Mouse (Mus musculus) layer of hippocampus, postnatal 10 days (tissue): ENCODE data around the gene Pigc. TPM values are rescaled to one million over a fixed set of nuclear protein-coding genes. Genes with fewer than 3 reads are reported as not detected.

Experiments used
- DNase-seq, 2 experiments: peaks; one replicate each; pipeline ENCODE4 v3.0.0; 2021; ENCODE audit warnings: low spot score in 2 of 2
- total RNA-seq, 2 experiments: library from RNA; stranded (reverse); gene quantifications; 2 replicates each; pipeline ENCODE4 v1.2.3; 2021

Gene Pigc
- total RNA-seq, 2 experiments from 2014 or later, result 15.4 to 18.0 TPM

- DNase-seq, result no peak
Observed at GRCm38 (mm10) chr1:162006109-162006508, 37.1 kb downstream of the Pigc start.

- DNase-seq, result no peak
Observed at GRCm38 (mm10) chr1:162008208-162008607, 39.2 kb downstream of the Pigc start.

GRCm38 (mm10) chr1:162008631-162009067, 39.7 kb downstream of the Pigc start:
- DNase-seq, result no peak

DNA sequence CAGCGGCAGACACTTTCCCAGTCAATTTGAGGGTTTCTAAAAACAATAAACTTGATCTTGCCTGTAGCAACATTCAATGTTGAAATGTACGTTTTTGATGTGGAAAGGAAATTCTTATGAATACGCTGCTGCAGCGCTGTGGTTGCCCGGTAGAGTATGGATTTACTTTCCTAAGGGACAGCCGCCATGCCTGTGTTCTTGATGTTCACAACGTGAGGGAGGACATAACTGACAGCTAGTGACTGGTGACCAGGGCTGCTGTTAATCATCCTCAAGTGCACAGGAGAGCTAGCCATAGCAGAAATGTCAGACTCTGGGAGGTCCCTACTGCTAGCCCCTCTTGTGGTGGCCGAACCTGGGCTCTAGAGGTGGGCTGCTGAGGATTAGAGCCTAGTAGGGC, 40.1 kb downstream of the Pigc start:
- DNase-seq, result no peak

DNA sequence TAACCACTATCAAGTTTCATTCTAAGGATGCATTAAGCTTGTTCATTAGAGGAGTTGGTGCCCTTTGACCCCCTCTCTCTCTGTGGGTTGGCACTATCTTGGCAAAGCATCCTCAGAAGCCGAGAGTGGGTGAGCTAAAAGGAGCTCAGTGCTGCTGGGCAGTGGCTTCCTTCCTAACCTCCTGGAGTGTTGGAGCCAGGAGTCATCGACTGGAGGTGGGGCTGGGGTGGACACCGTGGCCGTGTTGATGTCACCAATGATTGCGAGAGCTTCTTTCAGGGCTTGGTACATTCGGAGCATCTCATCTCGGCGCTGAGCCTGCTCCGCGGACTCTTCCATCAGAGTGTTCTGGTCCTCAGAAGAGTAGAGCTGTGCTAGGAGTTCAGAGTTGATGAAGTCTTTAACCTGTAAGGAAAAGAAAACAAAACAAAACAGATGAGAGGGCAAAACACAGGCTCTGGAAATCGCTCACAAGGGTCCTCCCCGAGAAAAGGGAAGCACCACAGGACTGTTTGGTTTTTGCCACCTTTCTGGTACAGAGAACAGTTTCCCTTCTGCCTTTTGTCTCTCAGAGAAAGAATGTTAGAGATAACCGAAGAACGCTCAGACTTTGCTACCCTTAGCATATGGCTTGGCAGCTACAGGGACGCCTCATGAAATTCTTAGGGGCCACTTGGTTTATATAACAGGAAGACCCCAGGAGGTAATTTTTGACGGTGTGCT, 42.7 kb downstream of the Pigc start:
- DNase-seq, result no peak

GRCm38 (mm10) chr1:162013561-162013960, 44.6 kb downstream of the Pigc start:
- DNase-seq, result no peak

DNA sequence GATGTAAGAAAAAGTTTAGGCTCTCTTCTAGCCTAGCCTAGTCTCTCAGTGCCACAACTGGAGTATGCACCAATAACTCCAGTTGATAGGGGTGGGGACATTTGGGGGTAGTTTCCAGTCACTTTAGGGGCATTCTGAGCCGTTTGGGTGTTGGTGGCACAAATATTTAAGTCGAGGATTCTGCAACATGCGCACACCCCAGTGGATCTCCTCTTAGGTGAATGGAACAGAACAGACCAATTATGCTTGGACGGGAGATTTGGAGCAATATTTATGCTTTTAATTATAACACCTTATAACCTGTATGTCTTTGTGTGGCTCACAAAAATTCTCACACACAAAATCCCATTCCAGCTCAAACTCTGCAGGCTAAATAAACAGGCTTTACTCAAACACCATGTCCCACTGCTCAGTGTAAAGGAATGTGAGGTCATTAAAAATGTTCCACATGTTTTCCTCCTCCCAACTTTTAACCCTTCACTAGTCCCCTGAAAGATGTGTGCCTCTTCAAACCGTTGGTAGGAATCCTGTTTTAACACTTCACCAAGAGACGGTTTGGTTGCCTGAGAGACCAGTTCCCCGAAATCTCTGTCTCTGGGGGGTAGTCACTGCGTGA, 46.4 kb downstream of the Pigc start:
- DNase-seq, result no peak

DNA sequence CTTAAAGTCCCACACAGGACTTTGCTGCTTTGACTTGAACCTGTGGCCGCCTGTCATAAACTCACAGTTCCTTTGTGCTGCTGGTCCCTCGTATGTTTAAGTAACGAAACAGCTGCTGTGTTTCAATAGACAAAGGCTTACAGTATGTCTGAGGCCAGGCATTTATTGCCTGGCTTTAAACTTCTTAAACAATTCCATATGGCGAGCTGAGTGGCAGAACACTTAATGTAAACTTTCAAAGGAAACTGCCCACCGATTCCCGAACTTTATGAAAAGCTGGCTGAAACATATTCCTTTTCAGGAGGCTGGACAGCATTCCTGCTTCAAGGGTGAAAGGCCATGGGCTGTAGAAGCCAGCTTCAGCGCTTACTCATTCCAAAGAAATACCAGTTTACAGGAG, 48.0 kb downstream of the Pigc start:
- DNase-seq, result no peak

GRCm38 (mm10) chr1:162017975-162018600, 49.1 kb downstream of the Pigc start:
- DNase-seq, result no peak

GRCm38 (mm10) chr1:162018601-162018977, 49.6 kb downstream of the Pigc start:
- DNase-seq, result no peak

DNA sequence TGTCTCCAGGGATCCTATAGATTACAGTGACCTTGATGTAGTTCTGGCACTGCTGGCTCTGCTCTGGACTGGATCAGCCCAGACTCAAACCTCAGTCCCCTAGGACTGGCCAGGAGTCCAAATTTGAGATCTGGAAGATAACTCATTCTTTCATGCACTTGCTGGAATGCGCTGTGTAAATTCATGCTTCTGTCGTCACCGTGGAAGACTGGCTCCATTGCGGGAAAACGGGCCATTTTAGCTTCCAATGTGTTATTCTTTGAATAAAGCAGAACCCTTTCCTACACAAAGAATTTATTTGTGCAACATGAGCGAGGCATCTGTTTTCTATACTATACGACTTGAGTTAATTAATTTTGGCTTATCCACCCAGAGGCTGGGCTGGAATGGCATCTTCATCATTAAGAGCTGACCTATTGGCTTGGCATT, 51.3 kb downstream of the Pigc start:
- DNase-seq, result no peak

DNA sequence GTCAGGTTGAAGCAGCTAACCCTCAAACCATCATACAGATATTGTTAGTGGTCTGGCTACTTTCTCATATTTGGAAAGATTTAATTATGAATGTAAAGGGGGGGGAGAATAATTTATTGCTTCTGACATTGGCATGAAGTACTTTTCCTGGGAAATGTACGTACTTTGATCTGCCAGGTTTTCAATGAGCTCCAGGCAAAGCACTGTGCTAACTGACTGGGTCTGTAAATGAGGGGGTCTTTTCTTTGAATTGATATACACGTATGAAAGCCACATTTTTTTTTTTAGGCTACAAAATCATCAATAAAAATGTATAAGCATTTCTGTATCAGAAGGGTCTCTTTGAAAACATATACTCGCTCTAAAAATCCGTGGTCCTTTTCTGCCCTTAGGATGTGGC, 51.8 kb downstream of the Pigc start:
- no peak for DNase-seq

Other genes starting within 250 kb of the Pigc start
- gene Fasl, start 180.7 kb upstream of the Pigc start, total RNA-seq, result under 1 TPM; 0.33 to 0.62 TPM
- gene Suco, start 92.5 kb upstream of the Pigc start, total RNA-seq, result 10 to 100 TPM; 36.7 to 44.8 TPM
- gene 4930558K02Rik, start 10.4 kb downstream of the Pigc start, total RNA-seq, result under 1 TPM in 1 of 2 experiments, not detected in 1; 0.37 TPM